Mouse (Mus musculus): ENCODE data around the gene Sla2. TPM values are rescaled to one million over a fixed set of nuclear protein-coding genes. Genes with fewer than 3 reads are reported as not detected.
"Not testable (repeated sequence)": the region's sequence is repeated elsewhere in the genome, so short reads cannot be mapped to it uniquely, and the experiment has no call there.

The Sla2 gene
- polyA plus RNA-seq, 1 experiment from 2014 or later: 0.23 TPM

- H3K9me3 ChIP-seq (ENCODE audit: control insufficient read depth, low read length); H3K4me1 ChIP-seq (ENCODE audit: control insufficient read depth, insufficient read depth, low read length); H3K9ac ChIP-seq (ENCODE audit: low read depth, low read length); ATAC-seq (ENCODE audit: low FRiP score, low TSS enrichment); H3K27me3 ChIP-seq (ENCODE audit: control insufficient read depth, insufficient read depth, low read length); H3K27ac ChIP-seq (ENCODE audit: low read depth, low read length); H3K4me3 ChIP-seq (ENCODE audit: low read length); H3K4me2 ChIP-seq (replicated peaks; ENCODE audit: low read depth, low read length); H3K36me3 ChIP-seq (ENCODE audit: control insufficient read depth, insufficient read depth, low read length): not testable (repeated sequence)
- 25% methylated on average over 4 of the region's 4 CpGs for WGBS
Measured at GRCm38 (mm10) chr2:156905931-156906330, 18.9 kb upstream of the Sla2 start.

- H3K27ac ChIP-seq (ENCODE audit: low read depth, low read length): no peak overlapping the region
- no peaks in the 10 kb centered on the region for H3K27me3 ChIP-seq (ENCODE audit: control insufficient read depth, insufficient read depth, low read length)
- H3K36me3 ChIP-seq (ENCODE audit: control insufficient read depth, insufficient read depth, low read length): no peaks in the 10 kb centered on the region
- H3K9ac ChIP-seq (ENCODE audit: low read depth, low read length): no peak overlapping the region
- H3K9me3 ChIP-seq (ENCODE audit: control insufficient read depth, low read length): no peaks in the 10 kb centered on the region
- H3K4me1 ChIP-seq (ENCODE audit: control insufficient read depth, insufficient read depth, low read length): no peaks in the 10 kb centered on the region
- ATAC-seq (ENCODE audit: low FRiP score, low TSS enrichment): no peak
- H3K4me2 ChIP-seq (replicated peaks; ENCODE audit: low read depth, low read length): no peak overlapping the region
- 15% methylated on average over 6 of the region's 6 CpGs for WGBS
- no peak overlapping the region for H3K4me3 ChIP-seq (ENCODE audit: low read length)
Measured at GRCm38 (mm10) chr2:156904976-156905717, 18.2 kb upstream of the Sla2 start.

- Histone ChIP-seq H3K27ac (ENCODE audit: low read depth, low read length) (no peak overlapping the region), H3K4me1 (ENCODE audit: control insufficient read depth, insufficient read depth, low read length) (no peaks in the 10 kb centered on the region), H3K9me3 (ENCODE audit: control insufficient read depth, low read length) (no peaks in the 10 kb centered on the region), H3K4me2 (replicated peaks; ENCODE audit: low read depth, low read length) (no peak overlapping the region), H3K9ac (ENCODE audit: low read depth, low read length) (no peak overlapping the region), H3K27me3 (ENCODE audit: control insufficient read depth, insufficient read depth, low read length) (no peaks in the 10 kb centered on the region), H3K36me3 (ENCODE audit: control insufficient read depth, insufficient read depth, low read length) (no peaks in the 10 kb centered on the region), H3K4me3 (ENCODE audit: low read length) (no peak overlapping the region)
- ATAC-seq (ENCODE audit: low FRiP score, low TSS enrichment): no peak
- 26% methylated on average over 2 of the region's 2 CpGs for WGBS
Measured at GRCm38 (mm10) chr2:156903367-156903766, 16.4 kb upstream of the Sla2 start.

GRCm38 (mm10) chr2:156902411-156902810, 15.4 kb upstream of the Sla2 start:
- not testable (repeated sequence) for H3K9ac ChIP-seq (ENCODE audit: low read depth, low read length); H3K27me3 ChIP-seq (ENCODE audit: control insufficient read depth, insufficient read depth, low read length); H3K4me3 ChIP-seq (ENCODE audit: low read length); H3K27ac ChIP-seq (ENCODE audit: low read depth, low read length); H3K9me3 ChIP-seq (ENCODE audit: control insufficient read depth, low read length); H3K4me2 ChIP-seq (replicated peaks; ENCODE audit: low read depth, low read length); H3K36me3 ChIP-seq (ENCODE audit: control insufficient read depth, insufficient read depth, low read length); H3K4me1 ChIP-seq (ENCODE audit: control insufficient read depth, insufficient read depth, low read length); ATAC-seq (ENCODE audit: low FRiP score, low TSS enrichment)
- 78% methylated on average over 4 of the region's 4 CpGs for WGBS

- H3K4me2 ChIP-seq (replicated peaks; ENCODE audit: low read depth, low read length): no peak overlapping the region
- no peak for ATAC-seq (ENCODE audit: low FRiP score, low TSS enrichment)
Measured at GRCm38 (mm10) chr2:156901883-156902282, 14.9 kb upstream of the Sla2 start.

GRCm38 (mm10) chr2:156901344-156901743, 14.4 kb upstream of the Sla2 start:
- 53% methylated on average over 2 of the region's 2 CpGs for WGBS
- no peak overlapping the region for H3K4me3 ChIP-seq (ENCODE audit: low read length)
- no peaks in the 10 kb centered on the region for H3K36me3 ChIP-seq (ENCODE audit: control insufficient read depth, insufficient read depth, low read length)
- no peaks in the 10 kb centered on the region for H3K4me1 ChIP-seq (ENCODE audit: control insufficient read depth, insufficient read depth, low read length)
- ATAC-seq (ENCODE audit: low FRiP score, low TSS enrichment): no peak
- no peaks in the 10 kb centered on the region for H3K27me3 ChIP-seq (ENCODE audit: control insufficient read depth, insufficient read depth, low read length)
- no peak overlapping the region for H3K9ac ChIP-seq (ENCODE audit: low read depth, low read length)
- no peak overlapping the region for H3K27ac ChIP-seq (ENCODE audit: low read depth, low read length)
- H3K4me2 ChIP-seq (replicated peaks; ENCODE audit: low read depth, low read length): no peak overlapping the region
- no peaks in the 10 kb centered on the region for H3K9me3 ChIP-seq (ENCODE audit: control insufficient read depth, low read length)

More at GRCm38 (mm10) chr2:156901883-156902282, 14.9 kb upstream of the Sla2 start:
- H3K4me1 ChIP-seq (ENCODE audit: control insufficient read depth, insufficient read depth, low read length): no peaks in the 10 kb centered on the region
- no peaks in the 10 kb centered on the region for H3K36me3 ChIP-seq (ENCODE audit: control insufficient read depth, insufficient read depth, low read length)
- 73% methylated on average over 6 of the region's 6 CpGs for WGBS
- H3K9me3 ChIP-seq (ENCODE audit: control insufficient read depth, low read length): no peaks in the 10 kb centered on the region
- no peaks in the 10 kb centered on the region for H3K27me3 ChIP-seq (ENCODE audit: control insufficient read depth, insufficient read depth, low read length)
- H3K27ac ChIP-seq (ENCODE audit: low read depth, low read length): no peak overlapping the region
- H3K9ac ChIP-seq (ENCODE audit: low read depth, low read length): no peak overlapping the region
- H3K4me3 ChIP-seq (ENCODE audit: low read length): no peak overlapping the region

GRCm38 (mm10) chr2:156899184-156899583, 12.2 kb upstream of the Sla2 start:
- no peak overlapping the region for H3K27ac ChIP-seq (ENCODE audit: low read depth, low read length)
- H3K4me3 ChIP-seq (ENCODE audit: low read length): no peak overlapping the region
- no peak overlapping the region for H3K4me2 ChIP-seq (replicated peaks; ENCODE audit: low read depth, low read length)
- H3K27me3 ChIP-seq (ENCODE audit: control insufficient read depth, insufficient read depth, low read length): no peaks in the 10 kb centered on the region
- H3K4me1 ChIP-seq (ENCODE audit: control insufficient read depth, insufficient read depth, low read length): no peaks in the 10 kb centered on the region
- no peak for ATAC-seq (ENCODE audit: low FRiP score, low TSS enrichment)
- H3K36me3 ChIP-seq (ENCODE audit: control insufficient read depth, insufficient read depth, low read length): no peaks in the 10 kb centered on the region
- no peak overlapping the region for H3K9ac ChIP-seq (ENCODE audit: low read depth, low read length)
- 59% methylated on average over 4 of the region's 4 CpGs for WGBS
- H3K9me3 ChIP-seq (ENCODE audit: control insufficient read depth, low read length): no peaks in the 10 kb centered on the region

GRCm38 (mm10) chr2:156898374-156898773, 11.4 kb upstream of the Sla2 start:
- Histone ChIP-seq H3K4me2 (replicated peaks; ENCODE audit: low read depth, low read length) (no peak overlapping the region), H3K4me1 (ENCODE audit: control insufficient read depth, insufficient read depth, low read length) (no peaks in the 10 kb centered on the region), H3K36me3 (ENCODE audit: control insufficient read depth, insufficient read depth, low read length) (no peaks in the 10 kb centered on the region), H3K4me3 (ENCODE audit: low read length) (no peak overlapping the region), H3K9me3 (ENCODE audit: control insufficient read depth, low read length) (no peaks in the 10 kb centered on the region), H3K27me3 (ENCODE audit: control insufficient read depth, insufficient read depth, low read length) (no peaks in the 10 kb centered on the region), H3K9ac (ENCODE audit: low read depth, low read length) (no peak overlapping the region), H3K27ac (ENCODE audit: low read depth, low read length) (no peak overlapping the region)
- no peak for ATAC-seq (ENCODE audit: low FRiP score, low TSS enrichment)
- WGBS: 62% methylated on average over 4 of the region's 4 CpGs

- no peaks in the 10 kb centered on the region for H3K36me3 ChIP-seq (ENCODE audit: control insufficient read depth, insufficient read depth, low read length)
- no peaks in the 10 kb centered on the region for H3K9me3 ChIP-seq (ENCODE audit: control insufficient read depth, low read length)
- H3K27ac ChIP-seq (ENCODE audit: low read depth, low read length): no peak overlapping the region
- ATAC-seq (ENCODE audit: low FRiP score, low TSS enrichment): no peak
- WGBS: 86% methylated on average over 9 of the region's 9 CpGs
- no peaks in the 10 kb centered on the region for H3K27me3 ChIP-seq (ENCODE audit: control insufficient read depth, insufficient read depth, low read length)
- no peak overlapping the region for H3K4me2 ChIP-seq (replicated peaks; ENCODE audit: low read depth, low read length)
- H3K4me1 ChIP-seq (ENCODE audit: control insufficient read depth, insufficient read depth, low read length): no peaks in the 10 kb centered on the region
- no peak overlapping the region for H3K4me3 ChIP-seq (ENCODE audit: low read length)
- H3K9ac ChIP-seq (ENCODE audit: low read depth, low read length): no peak overlapping the region
Measured at GRCm38 (mm10) chr2:156897034-156897433, 10.0 kb upstream of the Sla2 start.
